Mouse (Mus musculus) colon, adult 2 months (tissue): ENCODE data around the gene Sprr2a1. TPM values are rescaled to one million over a fixed set of nuclear protein-coding genes. Genes with fewer than 3 reads are reported as not detected.

Source experiments
- polyA plus RNA-seq: library from polyadenylated mRNA; depleted of rRNA; stranded (reverse); fragments of >200 nt; gene quantifications from 2 replicates; pipeline ENCODE4 v1.2.3, GENCODE M21; 2012; rRNA removed

The Sprr2a1 gene
- polyA plus RNA-seq, result 32.7 and 59.6 TPM in 2 replicates

DNA sequence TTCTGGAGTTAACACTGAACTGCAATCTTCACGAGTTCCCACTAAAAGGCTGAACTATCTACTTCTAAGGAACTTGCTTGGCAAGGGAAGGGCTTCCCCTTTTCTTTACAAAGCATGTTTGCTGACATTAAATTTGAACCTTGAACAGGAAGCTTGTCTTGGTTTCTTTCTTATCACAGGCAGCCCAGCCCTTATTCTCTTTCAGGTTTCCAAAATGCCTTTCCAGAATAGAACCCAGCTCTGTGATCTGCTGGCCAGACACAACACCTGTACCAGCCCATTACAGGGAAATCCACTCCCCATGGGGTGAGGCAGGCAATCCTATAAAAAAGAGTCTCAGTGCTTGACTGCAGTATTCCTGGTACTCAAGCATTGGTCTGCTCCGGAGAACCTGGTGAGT is at the start of gene Sprr2a1, which contains the start of gene Sprr2a2:
Sprr2a1 (plus strand) TSS at position 231 of the 400 bp plus-strand sequence.
Sprr2a2 (plus strand) TSS at position 352 of the 400 bp plus-strand sequence.

Other genes starting within 250 kb of the Sprr2a1 start
- gene Pglyrp3, start 201.2 kb upstream of the Sprr2a1 start, polyA plus RNA-seq, result not detected in 2 replicates
- gene Lor, start 132.7 kb upstream of the Sprr2a1 start, polyA plus RNA-seq, result 0.29 and 0.52 TPM in 2 replicates
- not detected in 2 replicates for gene Prr9, start 91.9 kb upstream of the Sprr2a1 start, polyA plus RNA-seq
- not detected in 2 replicates for gene Lelp1, start 73.1 kb upstream of the Sprr2a1 start, polyA plus RNA-seq
- 23,758 and 55,060 TPM in 2 replicates for gene Sprr2a2, start 121 bp downstream of the Sprr2a1 start, polyA plus RNA-seq
- gene Sprr2a3, start 69.6 kb downstream of the Sprr2a1 start, polyA plus RNA-seq, result 643 and 812 TPM in 2 replicates
- not detected in 2 replicates for gene Sprr2b, start 100.8 kb downstream of the Sprr2a1 start, polyA plus RNA-seq
- not detected in 2 replicates for gene Sprr2d, start 123.3 kb downstream of the Sprr2a1 start, polyA plus RNA-seq
- gene Sprr2e, start 136.3 kb downstream of the Sprr2a1 start, polyA plus RNA-seq, result not detected in 2 replicates
- gene Sprr2f, start 149.4 kb downstream of the Sprr2a1 start, polyA plus RNA-seq, result not detected in 2 replicates
- 0.22 TPM in 1 of 2 replicates, not detected in the other for gene Sprr2h, start 169.9 kb downstream of the Sprr2a1 start, polyA plus RNA-seq
- not detected in 2 replicates for gene Sprr2i, start 192.2 kb downstream of the Sprr2a1 start, polyA plus RNA-seq
- not detected in 2 replicates for gene Sprr2j-ps, start 202.3 kb downstream of the Sprr2a1 start, polyA plus RNA-seq
- 4.5 and 8.2 TPM in 2 replicates for gene Gm9774, start 213.6 kb downstream of the Sprr2a1 start, polyA plus RNA-seq
- not detected in 2 replicates for gene Sprr2k, start 216.8 kb downstream of the Sprr2a1 start, polyA plus RNA-seq
- not detected in 2 replicates for gene Sprr1b, start 223.0 kb downstream of the Sprr2a1 start, polyA plus RNA-seq
- gene Sprr3, start 242.9 kb downstream of the Sprr2a1 start, polyA plus RNA-seq, result not detected in 2 replicates